Mouse (Mus musculus): ENCODE measurements around the gene F2. TPM values are rescaled to one million over a fixed set of nuclear protein-coding genes. Genes with fewer than 3 reads are reported as not detected.

F2 gene
- polyA plus RNA-seq, 1 experiment from 2014 or later = 0.29 TPM

- H3K27ac ChIP-seq (ENCODE audit: low read depth, low read length) = no peak overlapping the region
- H3K4me1 ChIP-seq (replicated peaks; ENCODE audit: control insufficient read depth, insufficient read depth, low read length) = no peaks in the 10 kb centered on the region
- 0 out of 2 replicates have a peak, but pooled peaks cover 4% of the 10 kb centered on the region for H3K36me3 ChIP-seq (ENCODE audit: control insufficient read depth, insufficient read depth, low read length)
- H3K4me3 ChIP-seq (ENCODE audit: low read depth, low read length) = no peak overlapping the region
- no peak overlapping the region for H3K9ac ChIP-seq (ENCODE audit: low read depth, low read length)
- WGBS = 82% methylated on average over 2 of the region's 2 CpGs
- ATAC-seq (ENCODE audit: low FRiP score) = no peak
- no peak overlapping the region for H3K4me2 ChIP-seq (replicated peaks; ENCODE audit: low read depth, low read length)
- H3K9me3 ChIP-seq (ENCODE audit: control insufficient read depth, low read length) = no peaks in the 10 kb centered on the region
- no peak for DNase-seq (ENCODE audit: low spot score)
- no peaks in the 10 kb centered on the region for H3K27me3 ChIP-seq (ENCODE audit: control insufficient read depth, insufficient read depth, low read length)
These were observed 31.5 kb upstream of the F2 start for GRCm38 (mm10) chr2:91667747-91668146.

GRCm38 (mm10) chr2:91666386-91666910 lies 30.2 kb upstream of the F2 start:
- H3K27me3 ChIP-seq (ENCODE audit: control insufficient read depth, insufficient read depth, low read length) = no peaks in the 10 kb centered on the region
- no peak overlapping the region for H3K4me2 ChIP-seq (replicated peaks; ENCODE audit: low read depth, low read length)
- DNase-seq (ENCODE audit: low spot score) = no peak
- H3K27ac ChIP-seq (ENCODE audit: low read depth, low read length) = no peak overlapping the region
- no peaks in the 10 kb centered on the region for H3K4me1 ChIP-seq (replicated peaks; ENCODE audit: control insufficient read depth, insufficient read depth, low read length)
- 0 out of 2 replicates have a peak, but pooled peaks cover 4% of the 10 kb centered on the region for H3K36me3 ChIP-seq (ENCODE audit: control insufficient read depth, insufficient read depth, low read length)
- H3K4me3 ChIP-seq (ENCODE audit: low read depth, low read length) = no peak overlapping the region
- no peak overlapping the region for H3K9ac ChIP-seq (ENCODE audit: low read depth, low read length)
- H3K9me3 ChIP-seq (ENCODE audit: control insufficient read depth, low read length) = no peaks in the 10 kb centered on the region
- WGBS = 94% methylated on average over 6 of the region's 6 CpGs
- no peak for ATAC-seq (ENCODE audit: low FRiP score)

- ATAC-seq (ENCODE audit: low FRiP score) = no peak
- no peaks in the 10 kb centered on the region for H3K27me3 ChIP-seq (ENCODE audit: control insufficient read depth, insufficient read depth, low read length)
- 0 out of 2 replicates have a peak, but pooled peaks cover 2% of the 10 kb centered on the region for H3K36me3 ChIP-seq (ENCODE audit: control insufficient read depth, insufficient read depth, low read length)
- H3K4me1 ChIP-seq (replicated peaks; ENCODE audit: control insufficient read depth, insufficient read depth, low read length) = no peaks in the 10 kb centered on the region
- no peak overlapping the region for H3K9ac ChIP-seq (ENCODE audit: low read depth, low read length)
- H3K4me2 ChIP-seq (replicated peaks; ENCODE audit: low read depth, low read length) = no peak overlapping the region
- DNase-seq (ENCODE audit: low spot score) = no peak
- H3K27ac ChIP-seq (ENCODE audit: low read depth, low read length) = no peak overlapping the region
- no peaks in the 10 kb centered on the region for H3K9me3 ChIP-seq (ENCODE audit: control insufficient read depth, low read length)
- no peak overlapping the region for H3K4me3 ChIP-seq (ENCODE audit: low read depth, low read length)
These were observed 28.6 kb upstream of the F2 start for GRCm38 (mm10) chr2:91664780-91665179.

- no peaks in the 10 kb centered on the region for H3K9me3 ChIP-seq (ENCODE audit: control insufficient read depth, low read length)
- H3K4me3 ChIP-seq (ENCODE audit: low read depth, low read length) = no peak overlapping the region
- H3K9ac ChIP-seq (ENCODE audit: low read depth, low read length) = no peak overlapping the region
- 94% methylated on average over 6 of the region's 6 CpGs for WGBS
- no peak overlapping the region for H3K27ac ChIP-seq (ENCODE audit: low read depth, low read length)
- H3K27me3 ChIP-seq (ENCODE audit: control insufficient read depth, insufficient read depth, low read length) = no peaks in the 10 kb centered on the region
- peaks cover 6% of the 10 kb centered on the region; the same call in 1 of the 2 replicates for H3K36me3 ChIP-seq (ENCODE audit: control insufficient read depth, insufficient read depth, low read length)
- ATAC-seq (ENCODE audit: low FRiP score) (no peak), DNase-seq (ENCODE audit: low spot score) (no peak)
- no peaks in the 10 kb centered on the region for H3K4me1 ChIP-seq (replicated peaks; ENCODE audit: control insufficient read depth, insufficient read depth, low read length)
- H3K4me2 ChIP-seq (replicated peaks; ENCODE audit: low read depth, low read length) = no peak overlapping the region
These were observed 24.8 kb upstream of the F2 start for GRCm38 (mm10) chr2:91660981-91661380.

GRCm38 (mm10) chr2:91659657-91660056 lies 23.4 kb upstream of the F2 start:
- Histone ChIP-seq H3K4me3 (ENCODE audit: low read depth, low read length) (no peak overlapping the region), H3K27ac (ENCODE audit: low read depth, low read length) (no peak overlapping the region), H3K36me3 (ENCODE audit: control insufficient read depth, insufficient read depth, low read length) (peaks cover 6% of the 10 kb centered on the region; the same call in 1 of the 2 replicates), H3K9me3 (ENCODE audit: control insufficient read depth, low read length) (no peaks in the 10 kb centered on the region), H3K27me3 (ENCODE audit: control insufficient read depth, insufficient read depth, low read length) (no peaks in the 10 kb centered on the region), H3K4me2 (replicated peaks; ENCODE audit: low read depth, low read length) (no peak overlapping the region), H3K9ac (ENCODE audit: low read depth, low read length) (no peak overlapping the region), H3K4me1 (replicated peaks; ENCODE audit: control insufficient read depth, insufficient read depth, low read length) (no peaks in the 10 kb centered on the region)
- DNase-seq (ENCODE audit: low spot score) (no peak), ATAC-seq (ENCODE audit: low FRiP score) (no peak)
- WGBS = 95% methylated on average over 8 of the region's 8 CpGs

GRCm38 (mm10) chr2:91656774-91657173 lies 20.6 kb upstream of the F2 start:
- ATAC-seq (ENCODE audit: low FRiP score) (no peak), DNase-seq (ENCODE audit: low spot score) (no peak)
- no peak overlapping the region for H3K4me2 ChIP-seq (replicated peaks; ENCODE audit: low read depth, low read length)
- H3K9me3 ChIP-seq (ENCODE audit: control insufficient read depth, low read length) = no peaks in the 10 kb centered on the region
- H3K36me3 ChIP-seq (ENCODE audit: control insufficient read depth, insufficient read depth, low read length) = peaks cover 4% of the 10 kb centered on the region; the same call in 1 of the 2 replicates
- H3K4me3 ChIP-seq (ENCODE audit: low read depth, low read length) = no peak overlapping the region
- WGBS = 76% methylated on average over 8 of the region's 8 CpGs
- no peak overlapping the region for H3K27ac ChIP-seq (ENCODE audit: low read depth, low read length)
- H3K27me3 ChIP-seq (ENCODE audit: control insufficient read depth, insufficient read depth, low read length) = no peaks in the 10 kb centered on the region
- H3K9ac ChIP-seq (ENCODE audit: low read depth, low read length) = no peak overlapping the region
- H3K4me1 ChIP-seq (replicated peaks; ENCODE audit: control insufficient read depth, insufficient read depth, low read length) = no peaks in the 10 kb centered on the region

- DNase-seq (ENCODE audit: low spot score) (no peak), ATAC-seq (ENCODE audit: low FRiP score) (no peak)
- H3K9me3 ChIP-seq (ENCODE audit: control insufficient read depth, low read length) = no peaks in the 10 kb centered on the region
- H3K4me1 ChIP-seq (replicated peaks; ENCODE audit: control insufficient read depth, insufficient read depth, low read length) = 0 out of 2 replicates have a peak, but pooled peaks cover 2% of the 10 kb centered on the region
- H3K27ac ChIP-seq (ENCODE audit: low read depth, low read length) = no peak overlapping the region
- H3K9ac ChIP-seq (ENCODE audit: low read depth, low read length) = no peak overlapping the region
- no peak overlapping the region for H3K4me3 ChIP-seq (ENCODE audit: low read depth, low read length)
- peaks cover 4% of the 10 kb centered on the region; the same call in 1 of the 2 replicates for H3K36me3 ChIP-seq (ENCODE audit: control insufficient read depth, insufficient read depth, low read length)
- no peak overlapping the region for H3K4me2 ChIP-seq (replicated peaks; ENCODE audit: low read depth, low read length)
- 79% methylated on average over 6 of the region's 6 CpGs for WGBS
- H3K27me3 ChIP-seq (ENCODE audit: control insufficient read depth, insufficient read depth, low read length) = no peaks in the 10 kb centered on the region
These were observed 19.6 kb upstream of the F2 start for GRCm38 (mm10) chr2:91655827-91656226.

GRCm38 (mm10) chr2:91655388-91655787 lies 19.2 kb upstream of the F2 start:
- H3K9me3 ChIP-seq (ENCODE audit: control insufficient read depth, low read length) = no peaks in the 10 kb centered on the region
- DNase-seq (ENCODE audit: low spot score) = no peak
- H3K4me1 ChIP-seq (replicated peaks; ENCODE audit: control insufficient read depth, insufficient read depth, low read length) = 0 out of 2 replicates have a peak, but pooled peaks cover 2% of the 10 kb centered on the region
- H3K36me3 ChIP-seq (ENCODE audit: control insufficient read depth, insufficient read depth, low read length) = peaks cover 4% of the 10 kb centered on the region; the same call in 1 of the 2 replicates
- no peaks in the 10 kb centered on the region for H3K27me3 ChIP-seq (ENCODE audit: control insufficient read depth, insufficient read depth, low read length)
- H3K9ac ChIP-seq (ENCODE audit: low read depth, low read length) = no peak overlapping the region
- H3K4me2 ChIP-seq (replicated peaks; ENCODE audit: low read depth, low read length) = no peak overlapping the region
- no peak overlapping the region for H3K27ac ChIP-seq (ENCODE audit: low read depth, low read length)
- no peak for ATAC-seq (ENCODE audit: low FRiP score)
- 96% methylated on average over 5 of the region's 5 CpGs for WGBS
- H3K4me3 ChIP-seq (ENCODE audit: low read depth, low read length) = no peak overlapping the region

- no peak for ATAC-seq (ENCODE audit: low FRiP score)
- H3K4me2 ChIP-seq (replicated peaks; ENCODE audit: low read depth, low read length) = no peak overlapping the region
- H3K36me3 ChIP-seq (ENCODE audit: control insufficient read depth, insufficient read depth, low read length) = peaks cover 4% of the 10 kb centered on the region; the same call in 1 of the 2 replicates
- H3K9ac ChIP-seq (ENCODE audit: low read depth, low read length) = no peak overlapping the region
- H3K9me3 ChIP-seq (ENCODE audit: control insufficient read depth, low read length) = no peaks in the 10 kb centered on the region
- no peak overlapping the region for H3K27ac ChIP-seq (ENCODE audit: low read depth, low read length)
- no peaks in the 10 kb centered on the region for H3K27me3 ChIP-seq (ENCODE audit: control insufficient read depth, insufficient read depth, low read length)
- DNase-seq (ENCODE audit: low spot score) = no peak
- 0 out of 2 replicates have a peak, but pooled peaks cover 2% of the 10 kb centered on the region for H3K4me1 ChIP-seq (replicated peaks; ENCODE audit: control insufficient read depth, insufficient read depth, low read length)
- no peak overlapping the region for H3K4me3 ChIP-seq (ENCODE audit: low read depth, low read length)
- 57% methylated on average over 6 of the region's 6 CpGs for WGBS
These were observed 16.6 kb upstream of the F2 start for GRCm38 (mm10) chr2:91652863-91653262.
